Mouse (Mus musculus) CH12.LX (cell line): ENCODE data around the gene Tph1.

Experiments used
- CTCF ChIP-seq, 2 experiments: IDR thresholded peaks in 1 of 2; conservative IDR thresholded peaks in 1 of 2; 2 replicates each; pipeline ENCODE4 v1.5.1; 2011 to 2012; ENCODE audit warnings: low read depth in 2 of 2, low read length in 2 of 2, improper control_type of control experiment in 1 of 2, inconsistent platforms in 1 of 2, mild to moderate bottlenecking in 1 of 2, moderate library complexity in 1 of 2
- EP300 ChIP-seq: IDR thresholded peaks from 2 replicates; pipeline ENCODE4 v1.6.1; 2011; ENCODE audit warnings: low read length, improper control_type of control experiment
- ETS1 ChIP-seq: conservative IDR thresholded peaks from 2 replicates; pipeline ENCODE4 v1.6.1; 2012; ENCODE audit warnings: low read depth, mild to moderate bottlenecking, inconsistent platforms, low read length, improper control_type of control experiment, moderate library complexity
- GABPA ChIP-seq: IDR thresholded peaks from 2 replicates; pipeline ENCODE4 v1.6.1; 2012; ENCODE audit warnings: low read depth, low read length, improper control_type of control experiment, inconsistent platforms; ENCODE audit not compliant: insufficient replicate concordance
- HCFC1 ChIP-seq: IDR thresholded peaks from 2 replicates; pipeline ENCODE4 v1.6.1; 2012; ENCODE audit warnings: low read depth, mild to moderate bottlenecking, inconsistent platforms, low read length, improper control_type of control experiment
- IRF4 ChIP-seq: IDR thresholded peaks from 2 replicates; pipeline ENCODE4 v1.6.1; 2014; ENCODE audit warnings: low read depth, mild to moderate bottlenecking, inconsistent platforms, low read length, improper control_type of control experiment
- MAZ ChIP-seq: IDR thresholded peaks from 2 replicates; pipeline ENCODE4 v1.6.1; 2012; ENCODE audit warnings: low read depth, mild to moderate bottlenecking, inconsistent platforms, low read length, improper control_type of control experiment, moderate library complexity
- MYC ChIP-seq: IDR thresholded peaks from 2 replicates; pipeline ENCODE4 v1.6.1; 2011; ENCODE audit warnings: low read depth, mild to moderate bottlenecking, improper control_type of control experiment, low read length
- PAX5 ChIP-seq: IDR thresholded peaks from 2 replicates; pipeline ENCODE4 v1.6.1; 2012; ENCODE audit warnings: low read length, inconsistent platforms, mixed read lengths
- SIN3A ChIP-seq: IDR thresholded peaks from 2 replicates; pipeline ENCODE4 v1.6.1; 2012; ENCODE audit warnings: low read length, improper control_type of control experiment, inconsistent platforms
- ZNF384 ChIP-seq: IDR thresholded peaks from 2 replicates; pipeline ENCODE4 v1.6.1; 2012; ENCODE audit warnings: low read depth, low read length, improper control_type of control experiment, inconsistent platforms

DNA sequence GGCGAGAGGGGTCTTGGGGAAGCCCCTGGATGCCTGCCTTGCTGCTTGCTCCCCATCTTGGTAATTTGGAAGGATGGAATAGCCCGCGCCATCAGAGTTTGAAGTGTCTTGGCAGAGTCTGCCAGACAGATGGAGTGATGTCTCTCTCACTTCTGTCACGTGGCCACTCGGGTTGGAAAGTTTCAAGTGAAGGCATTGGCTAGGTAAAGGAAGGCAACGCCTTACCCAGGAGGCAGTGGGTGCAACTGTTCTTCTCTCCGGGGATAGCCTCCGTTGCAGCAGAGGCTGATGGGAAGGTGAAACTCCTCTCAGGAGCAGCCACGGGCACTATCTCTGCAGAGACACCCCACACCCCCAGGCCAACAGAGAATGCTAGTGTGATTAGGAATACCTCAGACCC, 48.1 kb upstream of the Tph1 start:
- TF ChIP-seq GABPA: no peak
- no peak for TF ChIP-seq CTCF (conservative IDR thresholded peaks at IDR 0.05 in 1 of 2, IDR thresholded peaks at IDR 0.05 in 1 of 2; ENCODE audit: low read depth in 2 of 2, low read length in 2 of 2)
- peak; percentile 66 for TF ChIP-seq HCFC1
- TF ChIP-seq ETS1: peak; percentile 32; the same call in 1 of the 2 replicates
- 0 out of 2 replicates have a peak, but pooled peaks have one; percentile 45 for TF ChIP-seq SIN3A
- TF ChIP-seq PAX5: no peak
- peak; percentile 48; the same call in 1 of the 2 replicates for TF ChIP-seq IRF4
- TF ChIP-seq ZNF384: no peak
- TF ChIP-seq EP300: no peak
- TF ChIP-seq MAZ: no peak
- peak; percentile 72; the same call in 1 of the 2 replicates for TF ChIP-seq MYC
